Mouse (Mus musculus): ENCODE measurements at regions not wholly inside any gene's neighbourhood (a gene's known extent, or its start where the extent isn't known, plus 50 kb on each side); places are given as distances from the start of the nearest gene placed in this dataset.

DNA sequence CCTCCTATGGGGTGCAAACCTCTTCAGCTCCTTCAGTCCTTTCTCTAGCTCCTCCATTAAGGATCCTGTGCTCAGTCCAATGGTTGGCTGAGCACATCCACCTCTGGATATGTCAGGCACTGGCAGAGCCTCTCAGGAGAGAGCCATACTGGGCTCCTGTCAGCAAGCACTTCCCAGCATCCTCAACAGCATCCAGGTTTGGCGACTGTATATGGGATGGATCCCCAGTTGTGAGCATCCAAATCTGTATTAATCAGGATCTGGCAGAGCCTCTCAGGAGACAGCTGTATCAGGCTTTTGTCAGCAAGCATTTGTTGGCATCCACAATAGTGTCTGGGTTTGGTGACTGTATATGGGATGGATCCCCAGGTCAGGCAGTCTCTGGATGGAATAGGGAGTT is 225.3 kb upstream of the Lyplal1 start:
- no peak for TF ChIP-seq POLR2A (IDR thresholded peaks at IDR 0.05; ENCODE audit: borderline replicate concordance, low read depth, low read length)
- no peak for TF ChIP-seq CTCF (IDR thresholded peaks at IDR 0.05; ENCODE audit: low read depth, low read length)
- H3K4me1 ChIP-seq (ENCODE audit: control insufficient read depth, insufficient read depth, low read length), result no peaks in the 10 kb centered on the region
- H3K27ac ChIP-seq (ENCODE audit: insufficient read depth, low read depth, low read length), result no peak overlapping the region
- no peak overlapping the region for H3K4me3 ChIP-seq (ENCODE audit: insufficient read depth, low read length)

DNA sequence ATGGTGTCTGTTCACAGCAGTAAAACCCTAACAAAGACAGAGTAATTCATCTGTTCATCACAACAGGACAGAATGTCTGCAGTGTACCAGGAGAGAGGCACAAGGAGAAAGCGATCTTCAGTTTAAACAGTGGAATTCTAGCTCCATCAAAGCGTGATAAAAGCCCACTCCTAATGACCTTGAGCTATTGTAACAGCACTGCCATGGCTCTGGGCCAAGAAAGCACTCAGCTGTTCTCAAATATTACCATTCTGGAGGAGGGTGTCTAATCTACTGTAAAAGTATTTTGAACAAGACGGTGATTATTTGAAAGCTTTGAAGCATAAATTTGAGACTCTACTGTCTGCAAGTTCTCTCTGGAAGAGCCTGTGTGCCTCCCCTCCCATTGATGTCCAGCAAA is 224.8 kb upstream of the Lyplal1 start:
- H3K27ac ChIP-seq (ENCODE audit: insufficient read depth, low read depth, low read length), result no peak overlapping the region
- H3K4me1 ChIP-seq (ENCODE audit: control insufficient read depth, insufficient read depth, low read length), result no peaks in the 10 kb centered on the region
- TF ChIP-seq POLR2A (IDR thresholded peaks at IDR 0.05; ENCODE audit: borderline replicate concordance, low read depth, low read length), result no peak
- no peak for TF ChIP-seq CTCF (IDR thresholded peaks at IDR 0.05; ENCODE audit: low read depth, low read length)
- no peak overlapping the region for H3K4me3 ChIP-seq (ENCODE audit: insufficient read depth, low read length)

DNA sequence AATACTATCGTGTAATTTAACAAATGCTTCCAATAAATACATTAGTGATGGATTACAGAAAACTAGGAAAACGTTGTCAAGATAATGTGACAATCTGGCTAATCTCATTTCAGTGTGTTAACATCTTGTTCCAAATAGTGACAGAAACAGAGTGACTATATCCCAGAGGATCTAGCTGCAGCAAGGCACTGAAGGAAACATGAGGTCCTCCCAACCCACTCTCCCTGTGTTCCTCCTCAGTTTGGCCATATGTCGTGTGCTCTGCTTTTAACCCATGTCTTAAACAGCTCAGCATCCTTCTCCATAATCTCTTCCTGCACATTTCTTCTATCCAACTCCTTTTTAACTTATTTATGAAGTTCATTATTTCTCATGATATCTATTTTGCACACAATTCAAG is 223.6 kb upstream of the Lyplal1 start:
- TF ChIP-seq POLR2A (IDR thresholded peaks at IDR 0.05; ENCODE audit: borderline replicate concordance, low read depth, low read length) (no peak), CTCF (IDR thresholded peaks at IDR 0.05; ENCODE audit: low read depth, low read length) (no peak)
- Histone ChIP-seq H3K27ac (ENCODE audit: insufficient read depth, low read depth, low read length) (no peak overlapping the region), H3K4me1 (ENCODE audit: control insufficient read depth, insufficient read depth, low read length) (no peaks in the 10 kb centered on the region)

GRCm38 (mm10) chr1:186317285-186317684 is 200.2 kb upstream of the Lyplal1 start:
- H3K4me1 ChIP-seq (ENCODE audit: control insufficient read depth, insufficient read depth, low read length), result no peaks in the 10 kb centered on the region
- no peak overlapping the region for H3K27ac ChIP-seq (ENCODE audit: insufficient read depth, low read depth, low read length)
- TF ChIP-seq CTCF (IDR thresholded peaks at IDR 0.05; ENCODE audit: low read depth, low read length) (no peak), POLR2A (IDR thresholded peaks at IDR 0.05; ENCODE audit: borderline replicate concordance, low read depth, low read length) (no peak)
- no peak overlapping the region for H3K4me3 ChIP-seq (ENCODE audit: insufficient read depth, low read length)

More for the DNA sequence above, 223.6 kb upstream of the Lyplal1 start:
- no peak overlapping the region for H3K4me3 ChIP-seq (ENCODE audit: insufficient read depth, low read length)

- TF ChIP-seq CTCF (IDR thresholded peaks at IDR 0.05; ENCODE audit: low read depth, low read length) (no peak), POLR2A (IDR thresholded peaks at IDR 0.05; ENCODE audit: borderline replicate concordance, low read depth, low read length) (no peak)
- H3K4me1 ChIP-seq (ENCODE audit: control insufficient read depth, insufficient read depth, low read length), result no peaks in the 10 kb centered on the region
These were observed 197.1 kb upstream of the Lyplal1 start for GRCm38 (mm10) chr1:186314180-186314579.

DNA sequence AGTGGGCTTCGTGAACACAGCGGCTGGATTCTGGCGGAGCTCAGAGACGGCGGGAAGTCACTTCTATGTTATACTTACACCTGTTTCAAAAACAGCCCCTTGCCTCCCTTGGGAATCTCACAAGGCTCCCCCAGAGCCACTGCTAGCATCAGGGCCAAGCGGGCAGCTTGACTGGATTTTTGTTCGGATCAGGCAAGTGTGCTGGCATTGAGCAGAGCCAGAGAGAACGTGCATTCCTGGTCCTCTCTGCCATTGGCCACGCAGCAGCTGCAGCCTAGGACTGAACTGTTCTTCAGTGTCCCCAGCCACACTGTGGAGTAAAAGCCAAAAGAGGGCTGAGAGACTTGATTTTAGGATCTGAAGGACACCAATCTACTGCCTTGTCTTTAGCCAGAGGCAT is 195.6 kb upstream of the Lyplal1 start:
- TF ChIP-seq CTCF (IDR thresholded peaks at IDR 0.05; ENCODE audit: low read depth, low read length) (no peak), POLR2A (IDR thresholded peaks at IDR 0.05; ENCODE audit: borderline replicate concordance, low read depth, low read length) (no peak)
- H3K4me3 ChIP-seq (ENCODE audit: insufficient read depth, low read length), result no peak overlapping the region
- H3K27ac ChIP-seq (ENCODE audit: insufficient read depth, low read depth, low read length), result no peak overlapping the region
- no peaks in the 10 kb centered on the region for H3K4me1 ChIP-seq (ENCODE audit: control insufficient read depth, insufficient read depth, low read length)

More at GRCm38 (mm10) chr1:186314180-186314579, 197.1 kb upstream of the Lyplal1 start:
- H3K27ac ChIP-seq (ENCODE audit: insufficient read depth, low read depth, low read length), result no peak overlapping the region
- no peak overlapping the region for H3K4me3 ChIP-seq (ENCODE audit: insufficient read depth, low read length)

- Histone ChIP-seq H3K27ac (ENCODE audit: insufficient read depth, low read depth, low read length) (no peak overlapping the region), H3K4me1 (ENCODE audit: control insufficient read depth, insufficient read depth, low read length) (no peaks in the 10 kb centered on the region), H3K4me3 (ENCODE audit: insufficient read depth, low read length) (no peak overlapping the region)
- TF ChIP-seq CTCF (IDR thresholded peaks at IDR 0.05; ENCODE audit: low read depth, low read length) (no peak), POLR2A (IDR thresholded peaks at IDR 0.05; ENCODE audit: borderline replicate concordance, low read depth, low read length) (no peak)
These were observed 194.9 kb upstream of the Lyplal1 start for GRCm38 (mm10) chr1:186312008-186312407.

DNA sequence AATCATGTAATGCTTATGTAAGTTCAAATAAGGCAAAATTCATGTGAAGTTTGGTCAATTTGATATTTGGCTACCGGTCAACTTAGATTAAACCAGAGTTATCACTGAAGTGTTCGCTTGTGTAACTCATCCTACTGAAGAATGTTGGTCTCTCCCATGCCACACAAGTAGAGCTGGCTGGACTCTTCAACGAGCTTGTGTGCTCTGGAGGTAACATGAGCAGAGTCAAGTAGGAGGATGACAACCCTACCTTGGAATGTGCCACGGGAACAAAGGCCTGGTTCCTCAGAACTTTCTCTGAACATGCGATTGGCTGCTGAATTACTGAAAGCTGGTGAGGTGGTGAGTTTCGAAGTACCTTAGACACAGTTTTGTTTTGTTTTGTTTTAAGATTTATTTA is 190.5 kb upstream of the Lyplal1 start:
- no peaks in the 10 kb centered on the region for H3K4me1 ChIP-seq (ENCODE audit: control insufficient read depth, insufficient read depth, low read length)
- TF ChIP-seq CTCF (IDR thresholded peaks at IDR 0.05; ENCODE audit: low read depth, low read length) (no peak), POLR2A (IDR thresholded peaks at IDR 0.05; ENCODE audit: borderline replicate concordance, low read depth, low read length) (no peak)
- H3K27ac ChIP-seq (ENCODE audit: insufficient read depth, low read depth, low read length), result no peak overlapping the region
- no peak overlapping the region for H3K4me3 ChIP-seq (ENCODE audit: insufficient read depth, low read length)

- Histone ChIP-seq H3K4me3 (ENCODE audit: insufficient read depth, low read length) (no peak overlapping the region), H3K27ac (ENCODE audit: insufficient read depth, low read depth, low read length) (no peak overlapping the region), H3K4me1 (ENCODE audit: control insufficient read depth, insufficient read depth, low read length) (no peaks in the 10 kb centered on the region)
- TF ChIP-seq CTCF (IDR thresholded peaks at IDR 0.05; ENCODE audit: low read depth, low read length), result no peak
- TF ChIP-seq POLR2A (IDR thresholded peaks at IDR 0.05; ENCODE audit: borderline replicate concordance, low read depth, low read length), result no peak
These were observed 180.4 kb upstream of the Lyplal1 start for GRCm38 (mm10) chr1:186297464-186297863.

- no peak for TF ChIP-seq POLR2A (IDR thresholded peaks at IDR 0.05; ENCODE audit: borderline replicate concordance, low read depth, low read length)
- TF ChIP-seq CTCF (IDR thresholded peaks at IDR 0.05; ENCODE audit: low read depth, low read length), result no peak
- H3K4me1 ChIP-seq (ENCODE audit: control insufficient read depth, insufficient read depth, low read length), result no peaks in the 10 kb centered on the region
- no peak overlapping the region for H3K4me3 ChIP-seq (ENCODE audit: insufficient read depth, low read length)
- H3K27ac ChIP-seq (ENCODE audit: insufficient read depth, low read depth, low read length), result no peak overlapping the region
These were observed 178.1 kb upstream of the Lyplal1 start for GRCm38 (mm10) chr1:186295201-186295600.

- Histone ChIP-seq H3K27ac (ENCODE audit: insufficient read depth, low read depth, low read length) (no peak overlapping the region), H3K4me1 (ENCODE audit: control insufficient read depth, insufficient read depth, low read length) (no peaks in the 10 kb centered on the region), H3K4me3 (ENCODE audit: insufficient read depth, low read length) (no peak overlapping the region)
- TF ChIP-seq CTCF (IDR thresholded peaks at IDR 0.05; ENCODE audit: low read depth, low read length), result no peak
- TF ChIP-seq POLR2A (IDR thresholded peaks at IDR 0.05; ENCODE audit: borderline replicate concordance, low read depth, low read length), result no peak
These were observed 177.5 kb upstream of the Lyplal1 start for GRCm38 (mm10) chr1:186294635-186295034.
